Mouse (Mus musculus): Measurements from ENCODE around the gene Egln1. TPM values are rescaled to one million over a fixed set of nuclear protein-coding genes. Genes with fewer than 3 reads are reported as not detected.

The Egln1 gene
- polyA plus RNA-seq (2015; fragmentation: Nextera tagmentation; extraction: Ambion mirVana): 15.7 and 18.0 TPM in 2 replicates

GRCm38 (mm10) chr8:124949209-124950068 is at the start of gene Egln1:
TSS of gene Egln1 (minus strand) at chr8:124949324.
- Histone ChIP-seq H3K27ac (replicated peaks) (peak within 1 kb of the TSS; percentile 99), H3K9ac (peak within 1 kb of the TSS; percentile 98), H3K9me3 (no peaks in the 10 kb centered on the region), H3K4me3 (peak within 1 kb of the TSS; percentile 97), H3K27me3 (no peaks in the 10 kb centered on the region), H3K4me1 (replicated peaks) (peaks cover 47% of the 10 kb centered on the region), H3K36me3 (no peaks in the 10 kb centered on the region), H3K4me2 (peak within 1 kb of the TSS; percentile 90)
- WGBS: under 1% methylated on average over 35 of the region's 98 CpGs
- ATAC-seq (ENCODE audit: low read depth): peak; percentile 81

GRCm38 (mm10) chr8:124995776-124996175 is 46.7 kb upstream of the Egln1 start:
- 77% methylated on average over 2 of the region's 2 CpGs for WGBS
- no peak for ATAC-seq (ENCODE audit: low read depth)
- no peak overlapping the region for H3K27ac ChIP-seq (replicated peaks)

DNA sequence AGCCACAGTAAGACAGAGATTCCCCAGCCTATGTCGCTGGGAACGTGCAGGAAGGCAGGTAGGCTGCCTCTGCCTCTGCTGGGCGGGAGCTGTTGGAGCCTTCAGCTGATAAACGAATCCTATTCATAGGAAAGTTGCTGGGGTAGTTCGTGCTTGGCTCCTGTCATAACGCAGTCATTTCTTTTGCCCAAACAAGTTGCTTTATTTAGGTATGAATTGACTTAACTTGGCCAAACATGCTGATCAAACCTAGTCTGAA is 42.5 kb upstream of the Egln1 start:
- Histone ChIP-seq H3K4me2 (no peak overlapping the region), H3K4me3 (no peak overlapping the region), H3K4me1 (replicated peaks) (0 out of 2 replicates have a peak, but pooled peaks cover 6% of the 10 kb centered on the region), H3K27ac (replicated peaks) (no peak overlapping the region), H3K36me3 (no peaks in the 10 kb centered on the region), H3K9me3 (no peaks in the 10 kb centered on the region), H3K27me3 (0 out of 2 replicates have a peak, but pooled peaks cover 8% of the 10 kb centered on the region), H3K9ac (no peak overlapping the region)
- no peak for ATAC-seq (ENCODE audit: low read depth)
- WGBS: 33% methylated on average over 6 of the region's 6 CpGs

More at GRCm38 (mm10) chr8:124995776-124996175, 46.7 kb upstream of the Egln1 start:
- Histone ChIP-seq H3K4me1 (replicated peaks) (0 out of 2 replicates have a peak, but pooled peaks cover 6% of the 10 kb centered on the region), H3K9me3 (no peaks in the 10 kb centered on the region), H3K27me3 (0 out of 2 replicates have a peak, but pooled peaks cover 8% of the 10 kb centered on the region), H3K36me3 (no peaks in the 10 kb centered on the region), H3K9ac (no peak overlapping the region), H3K4me3 (no peak overlapping the region), H3K4me2 (no peak overlapping the region)

DNA sequence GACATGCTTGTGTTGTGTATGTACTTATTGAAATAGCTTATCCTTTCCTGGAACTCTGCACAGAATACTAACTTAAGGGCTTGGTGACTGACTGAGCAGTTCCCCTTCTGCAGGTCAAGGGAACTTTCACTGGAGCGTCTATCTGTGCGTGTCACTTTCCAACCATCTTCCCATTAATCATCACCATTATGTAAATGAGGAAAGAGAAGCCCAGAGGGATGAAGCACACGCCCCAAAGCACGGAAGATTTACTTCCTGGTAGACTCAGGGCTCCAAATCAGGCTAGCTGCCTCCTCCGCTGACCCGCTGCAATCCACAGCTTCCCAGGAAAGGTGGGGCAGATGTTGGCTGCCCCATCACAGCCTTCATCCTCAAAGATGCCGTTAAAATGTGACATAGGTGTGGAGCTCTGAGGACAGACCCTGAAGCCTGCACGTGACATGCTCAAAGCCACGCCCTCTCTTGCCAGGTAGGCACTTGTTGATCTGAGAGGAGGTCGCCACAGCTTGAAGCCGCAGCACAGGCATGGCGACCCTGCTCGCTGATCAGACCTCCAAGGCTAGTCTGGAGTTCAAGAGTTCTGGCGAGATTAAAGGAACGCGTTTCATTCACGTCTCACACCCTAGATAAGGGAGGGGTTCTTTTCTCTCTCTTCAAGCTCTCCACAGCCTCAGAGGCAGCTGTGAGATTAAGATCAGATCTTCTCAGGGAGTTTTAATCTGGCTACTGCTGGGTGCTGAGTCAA is 42.0 kb upstream of the Egln1 start:
- no peaks in the 10 kb centered on the region for H3K9me3 ChIP-seq
- 0 out of 2 replicates have a peak, but pooled peaks cover 6% of the 10 kb centered on the region for H3K4me1 ChIP-seq (replicated peaks)
- H3K27ac ChIP-seq (replicated peaks): no peak overlapping the region
- WGBS: 25% methylated on average over 17 of the region's 17 CpGs
- no peak for ATAC-seq (ENCODE audit: low read depth)
- no peak overlapping the region for H3K9ac ChIP-seq
- no peaks in the 10 kb centered on the region for H3K36me3 ChIP-seq
- no peak overlapping the region for H3K4me3 ChIP-seq
- H3K27me3 ChIP-seq: 0 out of 2 replicates have a peak, but pooled peaks cover 8% of the 10 kb centered on the region
- H3K4me2 ChIP-seq: 0 out of 2 replicates have a peak overlapping the region, but pooled peaks have one; percentile 4

DNA sequence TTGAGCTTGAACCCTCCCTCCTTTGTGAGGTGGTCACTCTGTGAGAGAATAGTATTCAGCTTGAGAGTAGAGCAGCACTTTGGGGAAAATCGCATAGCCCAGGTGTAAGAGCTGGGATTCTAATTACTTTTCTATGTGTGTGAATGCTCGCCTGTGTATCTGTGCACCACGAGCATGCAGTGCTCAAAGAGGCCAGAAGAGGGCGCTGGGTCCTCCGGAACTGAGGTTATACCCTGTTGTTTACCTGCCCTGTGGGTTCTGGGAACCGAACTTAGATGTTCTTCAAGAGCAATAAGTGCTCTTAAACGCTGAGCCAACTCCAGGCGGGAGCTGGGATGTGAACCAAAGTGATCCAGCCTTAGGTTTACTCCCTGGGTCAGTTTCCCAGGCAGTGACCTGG is 31.7 kb upstream of the Egln1 start:
- no peak overlapping the region for H3K4me2 ChIP-seq
- H3K27me3 ChIP-seq: peaks cover 4% of the 10 kb centered on the region; the same call in 1 of the 2 replicates
- H3K4me3 ChIP-seq: no peak overlapping the region
- no peaks in the 10 kb centered on the region for H3K4me1 ChIP-seq (replicated peaks)
- no peak for ATAC-seq (ENCODE audit: low read depth)
- H3K9ac ChIP-seq: no peak overlapping the region
- H3K27ac ChIP-seq (replicated peaks): no peak overlapping the region
- H3K9me3 ChIP-seq: no peaks in the 10 kb centered on the region
- no peaks in the 10 kb centered on the region for H3K36me3 ChIP-seq
- WGBS: 85% methylated on average over 8 of the region's 8 CpGs

GRCm38 (mm10) chr8:124980036-124980435 is 30.9 kb upstream of the Egln1 start:
- Histone ChIP-seq H3K4me1 (replicated peaks) (no peaks in the 10 kb centered on the region), H3K9me3 (no peaks in the 10 kb centered on the region), H3K27ac (replicated peaks) (no peak overlapping the region), H3K9ac (no peak overlapping the region), H3K36me3 (no peaks in the 10 kb centered on the region), H3K4me3 (no peak overlapping the region), H3K27me3 (peaks cover under 1% of the 10 kb centered on the region; the same call in 1 of the 2 replicates), H3K4me2 (no peak overlapping the region)
- ATAC-seq (ENCODE audit: low read depth): no peak
- 92% methylated on average over 3 of the region's 3 CpGs for whole genome bisulfite sequencing

- Histone ChIP-seq H3K27ac (replicated peaks) (no peak overlapping the region), H3K4me3 (no peak overlapping the region), H3K36me3 (no peaks in the 10 kb centered on the region), H3K9me3 (no peaks in the 10 kb centered on the region), H3K4me1 (replicated peaks) (no peaks in the 10 kb centered on the region), H3K9ac (no peak overlapping the region), H3K4me2 (no peak overlapping the region), H3K27me3 (no peaks in the 10 kb centered on the region)
- ATAC-seq (ENCODE audit: low read depth): no peak
- 89% methylated on average over 7 of the region's 7 CpGs for WGBS
Measured at GRCm38 (mm10) chr8:124978026-124978425, 28.9 kb upstream of the Egln1 start.

DNA sequence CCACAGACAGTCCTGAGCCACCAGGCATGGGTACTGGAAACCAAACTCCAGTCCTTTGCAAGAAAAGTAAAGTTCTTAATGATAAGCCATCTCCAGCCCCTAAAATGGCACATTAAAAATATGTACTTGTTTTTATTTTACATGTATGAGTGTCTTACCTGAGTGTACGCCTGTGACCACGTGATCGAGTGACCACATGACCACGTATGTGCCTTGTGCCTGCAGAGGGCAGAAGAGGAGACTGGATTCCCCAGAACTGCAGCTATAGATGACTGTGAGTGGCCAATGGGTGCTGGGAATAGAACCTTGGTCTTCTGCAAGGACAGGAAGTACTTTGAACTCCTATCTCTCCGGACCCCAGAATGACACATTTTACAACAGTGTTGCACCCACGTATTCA is 27.1 kb upstream of the Egln1 start:
- H3K9ac ChIP-seq: no peak overlapping the region
- no peak for ATAC-seq (ENCODE audit: low read depth)
- no peak overlapping the region for H3K4me3 ChIP-seq
- 90% methylated on average over 6 of the region's 6 CpGs for WGBS
- H3K27ac ChIP-seq (replicated peaks): no peak overlapping the region
- no peaks in the 10 kb centered on the region for H3K36me3 ChIP-seq
- H3K4me2 ChIP-seq: no peak overlapping the region
- H3K27me3 ChIP-seq: no peaks in the 10 kb centered on the region
- no peaks in the 10 kb centered on the region for H3K4me1 ChIP-seq (replicated peaks)
- peaks cover 4% of the 10 kb centered on the region; the same call in 1 of the 2 replicates for H3K9me3 ChIP-seq

DNA sequence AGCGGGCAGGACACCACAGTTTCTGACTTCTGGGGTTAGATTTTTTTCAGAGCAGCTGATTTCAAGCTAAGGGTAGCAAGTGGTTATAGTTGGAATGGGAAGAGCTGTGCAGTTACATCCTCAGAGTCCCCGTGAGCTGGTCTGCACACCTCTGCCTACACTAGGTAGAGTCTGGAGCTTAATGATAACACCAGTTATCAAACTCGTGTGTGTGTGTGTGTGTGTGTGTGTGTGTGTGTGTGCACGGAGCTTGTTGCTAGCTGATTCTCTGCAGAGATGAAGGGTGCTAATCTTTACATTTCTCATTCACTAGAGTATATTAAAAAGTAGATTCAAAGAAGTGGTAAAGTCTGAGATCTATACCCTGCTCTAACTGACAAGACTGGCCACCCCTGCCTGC is 25.1 kb upstream of the Egln1 start:
- WGBS: 78% methylated on average over 4 of the region's 4 CpGs

DNA sequence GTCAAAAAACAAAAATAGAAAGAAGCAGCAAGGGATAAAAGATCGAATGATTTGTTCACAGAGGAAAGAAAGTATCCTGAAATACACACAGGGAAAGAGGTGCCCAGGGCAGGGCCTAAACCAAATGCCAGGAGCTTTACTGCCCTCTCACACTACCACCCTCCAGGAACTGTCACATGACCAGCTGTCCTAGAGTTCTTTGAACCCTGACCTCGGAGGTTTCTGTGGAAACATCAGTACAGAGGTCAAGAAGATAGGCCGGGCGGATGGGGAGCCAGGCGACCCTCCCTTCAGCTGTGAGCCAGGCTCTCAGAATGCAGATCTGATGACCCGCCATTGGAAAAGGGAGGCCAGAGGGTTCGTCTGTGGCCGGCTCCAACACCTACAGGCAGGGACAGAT is 24.1 kb upstream of the Egln1 start:
- Histone ChIP-seq H3K9me3 (peaks cover 4% of the 10 kb centered on the region; the same call in 1 of the 2 replicates), H3K27ac (replicated peaks) (no peak overlapping the region), H3K27me3 (no peaks in the 10 kb centered on the region), H3K36me3 (no peaks in the 10 kb centered on the region), H3K4me1 (replicated peaks) (no peaks in the 10 kb centered on the region), H3K9ac (no peak overlapping the region), H3K4me3 (no peak overlapping the region), H3K4me2 (no peak overlapping the region)
- 86% methylated on average over 8 of the region's 8 CpGs for WGBS
- no peak for ATAC-seq (ENCODE audit: low read depth)

More for the DNA sequence above, 25.1 kb upstream of the Egln1 start:
- H3K36me3 ChIP-seq: no peaks in the 10 kb centered on the region
- no peaks in the 10 kb centered on the region for H3K27me3 ChIP-seq
- no peak for ATAC-seq (ENCODE audit: low read depth)
- peaks cover 4% of the 10 kb centered on the region; the same call in 1 of the 2 replicates for H3K9me3 ChIP-seq
- H3K4me3 ChIP-seq: no peak overlapping the region
- no peaks in the 10 kb centered on the region for H3K4me1 ChIP-seq (replicated peaks)
- no peak overlapping the region for H3K4me2 ChIP-seq
- no peak overlapping the region for H3K27ac ChIP-seq (replicated peaks)
- no peak overlapping the region for H3K9ac ChIP-seq

GRCm38 (mm10) chr8:124970312-124970933 is 21.3 kb upstream of the Egln1 start:
- WGBS: 79% methylated on average over 6 of the region's 6 CpGs
- ATAC-seq (ENCODE audit: low read depth): no peak
- Histone ChIP-seq H3K27me3 (no peaks in the 10 kb centered on the region), H3K9me3 (peaks cover 4% of the 10 kb centered on the region; the same call in 1 of the 2 replicates), H3K4me1 (replicated peaks) (no peaks in the 10 kb centered on the region), H3K27ac (replicated peaks) (no peak overlapping the region), H3K4me3 (no peak overlapping the region), H3K4me2 (no peak overlapping the region), H3K36me3 (no peaks in the 10 kb centered on the region), H3K9ac (no peak overlapping the region)

GRCm38 (mm10) chr8:124964966-124965365 is 15.8 kb upstream of the Egln1 start:
- WGBS: 98% methylated on average over 8 of the region's 8 CpGs
- Histone ChIP-seq H3K9ac (no peak overlapping the region), H3K36me3 (no peaks in the 10 kb centered on the region), H3K27me3 (no peaks in the 10 kb centered on the region), H3K9me3 (no peaks in the 10 kb centered on the region), H3K27ac (replicated peaks) (no peak overlapping the region), H3K4me3 (no peak overlapping the region), H3K4me2 (no peak overlapping the region), H3K4me1 (replicated peaks) (no peaks in the 10 kb centered on the region)
- no peak for ATAC-seq (ENCODE audit: low read depth)

Measured in neural tube, embryonic 13.5 days (tissue).